Mouse (Mus musculus) heart, postnatal 4 days (tissue): ENCODE measurements around the gene Sh2d1a. TPM values are rescaled to one million over a fixed set of nuclear protein-coding genes. Genes with fewer than 3 reads are reported as not detected.

Experiments used
- DNase-seq: peaks from one replicate; pipeline ENCODE4 v3.0.0; 2021
- total RNA-seq, 2 experiments: library from RNA; stranded (reverse); gene quantifications; 2 replicates each; pipeline ENCODE4 v1.2.3; 2021

Gene Sh2d1a
- under 1 TPM in 1 of 2 experiments, not detected in 1; 0.36 TPM for total RNA-seq

DNA sequence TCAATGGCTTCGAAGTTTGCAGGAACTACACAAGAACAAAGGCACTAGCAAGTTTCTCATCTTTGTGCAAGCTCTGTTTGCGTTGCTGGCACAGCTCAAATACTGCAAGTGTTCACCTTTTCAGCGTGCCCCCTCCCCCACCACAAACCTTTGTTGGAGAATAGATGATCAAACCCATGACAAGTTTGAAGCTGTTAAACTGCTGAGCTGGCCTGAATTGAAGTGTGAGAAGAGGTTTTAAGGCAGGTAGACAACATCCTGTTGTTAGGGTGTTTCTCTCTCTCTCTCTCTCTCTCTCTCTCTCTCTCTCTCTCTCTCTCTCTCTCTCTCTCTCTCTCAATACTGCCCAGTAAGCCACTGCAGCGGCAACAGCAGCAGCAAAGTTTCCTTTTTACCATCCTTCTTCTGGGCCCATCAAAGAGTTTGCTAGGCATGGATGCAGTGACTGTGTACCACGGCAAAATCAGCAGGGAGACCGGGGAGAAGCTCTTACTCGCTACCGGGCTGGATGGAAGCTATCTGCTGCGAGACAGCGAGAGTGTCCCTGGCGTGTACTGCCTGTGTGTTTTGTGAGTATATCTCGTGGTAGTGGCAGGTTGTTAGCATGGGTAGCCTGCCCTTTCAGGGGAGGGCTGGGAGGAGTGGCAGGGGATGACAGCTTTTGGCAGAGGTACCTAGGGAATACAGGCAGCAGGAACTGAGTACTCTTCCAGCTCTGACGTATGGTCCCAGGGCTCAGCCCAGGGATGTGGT is at the start of gene Sh2d1a:
TSS of gene Sh2d1a (plus strand) at position 163 of the 753 bp plus-strand sequence.
- no peak for DNase-seq

DNA sequence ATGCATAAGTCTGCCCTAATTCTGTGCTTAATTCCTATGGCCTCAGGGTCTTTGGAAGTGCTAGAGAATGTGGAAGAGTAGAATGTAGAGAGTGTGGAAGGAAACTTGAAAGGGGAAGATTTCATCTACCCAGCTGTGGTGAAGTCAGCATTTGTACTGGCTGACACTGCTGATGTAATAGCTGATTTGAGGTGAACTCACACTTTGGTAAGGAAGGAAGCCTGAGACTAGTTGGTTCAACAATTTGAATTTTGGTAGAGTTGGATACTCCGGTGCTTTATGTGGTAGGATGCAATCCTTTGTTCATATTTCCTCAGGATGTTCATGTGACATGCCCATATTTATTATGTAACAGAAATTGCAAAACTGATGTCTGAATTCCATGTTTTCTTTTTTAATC is 49.3 kb upstream of the Sh2d1a start:
- DNase-seq: no peak

DNA sequence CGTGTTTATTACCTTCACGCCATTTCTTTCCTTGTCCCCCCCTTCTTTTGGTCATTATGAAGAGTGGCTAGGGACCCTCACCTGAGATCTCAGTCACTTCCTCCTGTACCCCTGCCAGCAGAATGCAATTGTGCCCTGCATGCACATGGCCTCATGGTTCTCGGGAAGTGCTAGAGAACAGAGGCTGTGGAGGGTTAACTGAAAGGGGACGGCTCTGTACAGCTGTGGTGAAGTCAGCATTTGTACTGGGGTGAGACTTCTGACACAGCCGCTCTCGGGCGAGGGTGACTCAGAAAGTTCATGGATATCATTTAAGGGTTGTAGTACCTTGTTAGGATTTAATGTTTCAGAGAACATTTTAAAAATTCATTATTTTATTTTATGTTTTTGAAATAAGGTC is 47.7 kb upstream of the Sh2d1a start:
- no peak for DNase-seq

DNA sequence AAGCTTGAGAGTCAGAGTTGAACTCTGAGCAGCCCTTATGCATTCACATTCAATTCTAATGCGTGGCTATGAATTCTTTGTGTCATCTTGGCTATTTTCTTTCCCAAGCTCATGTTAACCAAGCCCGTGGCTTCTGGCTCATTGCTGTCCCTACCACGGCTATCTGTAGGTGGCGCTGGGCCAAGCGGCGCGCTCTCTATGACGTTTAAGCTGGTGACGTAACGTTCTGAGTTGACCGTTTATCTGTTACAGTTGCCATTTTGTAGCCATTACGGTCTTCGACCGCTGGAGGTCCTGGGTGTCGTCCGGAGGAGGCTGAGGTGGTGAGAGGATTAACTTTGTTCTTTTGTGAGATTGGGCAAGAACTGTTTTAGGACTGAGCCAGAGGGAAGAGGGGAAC is 12.8 kb upstream of the Sh2d1a start, which contains the start of gene Tex13c2:
TSS of gene Tex13c2 (plus strand) at position 246 of the 400 bp plus-strand sequence.
- DNase-seq: no peak

DNA sequence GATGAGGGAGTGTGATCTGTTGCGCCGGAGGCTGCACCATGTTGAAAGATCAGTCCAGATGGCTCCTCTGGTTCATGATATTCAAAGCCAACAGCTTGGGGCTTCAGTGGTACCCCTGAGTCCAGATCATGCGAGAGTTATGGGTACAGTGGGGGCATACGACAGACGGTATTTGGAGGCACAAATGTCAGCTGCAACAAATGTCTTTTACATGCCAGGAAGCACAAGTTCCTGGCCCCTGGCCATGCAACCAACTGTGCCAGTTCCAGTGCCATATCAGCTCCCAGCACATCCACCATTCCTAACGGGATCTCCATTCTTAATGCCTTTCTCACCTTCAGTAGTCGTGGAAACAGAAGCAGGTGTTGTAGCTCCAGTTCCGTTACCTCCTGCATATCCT is 11.9 kb upstream of the Sh2d1a start:
- DNase-seq: no peak

DNA sequence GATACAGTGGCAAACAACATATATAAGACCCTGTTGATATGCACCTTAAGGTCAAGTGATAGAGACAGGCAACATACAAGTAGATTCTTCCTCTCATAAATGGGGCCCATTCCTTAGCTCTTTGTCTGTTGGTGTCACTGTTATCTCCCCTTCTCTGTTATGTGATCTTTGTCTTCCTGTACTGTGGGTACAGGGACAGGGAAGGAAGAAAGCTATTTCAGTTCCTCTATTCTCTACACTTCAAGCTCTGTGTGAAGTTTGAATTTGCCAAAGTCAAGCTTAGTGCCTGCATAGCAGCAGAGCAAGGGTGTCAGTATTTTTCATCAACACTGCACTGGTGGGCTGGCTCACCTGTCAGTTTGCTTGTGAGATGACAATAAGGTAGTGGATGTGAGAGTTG is 1.7 kb upstream of the Sh2d1a start:
- no peak for DNase-seq

DNA sequence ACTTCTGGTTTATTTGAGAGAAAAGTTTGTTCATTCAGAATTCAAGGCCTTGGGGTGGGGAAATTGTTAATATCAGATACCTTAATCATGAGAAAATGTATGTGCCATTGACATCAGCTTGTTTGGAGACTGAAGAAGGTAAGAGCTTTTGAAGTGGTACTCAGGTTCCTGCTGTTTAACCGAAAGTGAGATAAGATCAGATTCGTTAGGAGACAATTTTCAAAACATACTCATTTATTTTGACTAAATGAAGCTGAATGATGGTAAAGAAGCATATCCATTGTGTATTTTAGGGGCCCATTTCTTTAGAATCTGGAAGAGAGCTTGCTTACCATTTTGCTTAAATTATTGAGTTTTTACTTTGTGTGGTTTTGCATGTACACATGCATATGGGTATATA is 8.9 kb downstream of the Sh2d1a start:
- DNase-seq: no peak

DNA sequence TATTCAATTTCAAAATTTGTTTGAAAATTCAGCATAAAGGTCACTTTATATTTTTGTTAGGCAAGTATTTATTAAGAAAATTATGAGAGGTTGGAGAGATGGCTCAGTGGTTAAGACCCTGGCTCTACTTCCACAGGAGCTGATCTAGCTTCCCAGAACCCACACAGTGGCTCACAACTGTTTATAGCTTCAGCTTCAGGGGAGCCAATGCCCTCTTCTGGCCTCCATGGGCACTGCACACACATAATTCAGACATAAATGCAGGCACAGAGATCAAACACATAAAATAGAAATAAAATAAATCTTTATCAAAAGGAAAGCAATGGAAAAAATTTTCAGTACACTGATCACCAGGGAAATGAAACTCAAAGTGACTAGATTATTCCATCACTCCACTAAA is 10.3 kb downstream of the Sh2d1a start:
- no peak for DNase-seq

DNA sequence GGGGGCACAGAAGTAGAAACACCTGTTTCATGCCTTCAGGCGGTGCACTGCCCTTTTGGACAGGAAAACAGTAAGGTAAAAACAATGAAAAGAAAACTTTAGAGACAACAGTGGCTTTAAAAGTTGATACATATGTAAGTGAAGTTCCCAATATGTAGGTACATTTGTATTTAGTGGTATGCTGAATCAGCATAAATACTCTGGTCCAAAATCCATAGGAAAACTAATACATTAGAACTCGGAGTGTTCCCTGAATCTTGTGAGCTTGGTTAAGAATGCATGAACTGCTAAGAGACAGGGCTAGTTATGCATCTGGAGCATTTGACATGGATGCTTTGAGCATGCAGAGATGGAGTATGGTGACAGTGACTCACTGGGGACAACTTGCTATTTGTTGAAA is 20.6 kb downstream of the Sh2d1a start:
- no peak for DNase-seq

DNA sequence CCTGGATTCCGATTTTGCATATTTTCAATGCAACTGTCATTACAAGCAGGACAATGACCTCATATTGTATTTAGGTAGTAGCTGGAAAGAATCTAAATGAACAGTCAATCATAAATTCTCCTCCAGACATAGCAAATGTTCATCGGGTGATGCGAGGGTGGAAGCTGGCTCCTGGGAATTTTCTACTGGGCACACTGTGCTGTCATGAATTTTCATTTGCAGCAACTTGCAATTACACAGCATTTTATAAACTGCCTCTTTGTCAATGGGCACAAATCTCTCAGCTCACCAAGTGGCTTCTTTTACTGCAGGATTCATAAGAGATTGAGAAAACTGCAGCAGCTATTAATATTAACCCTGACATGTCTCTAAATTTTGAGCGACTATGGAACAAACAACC is 28.4 kb downstream of the Sh2d1a start:
- DNase-seq: no peak

DNA sequence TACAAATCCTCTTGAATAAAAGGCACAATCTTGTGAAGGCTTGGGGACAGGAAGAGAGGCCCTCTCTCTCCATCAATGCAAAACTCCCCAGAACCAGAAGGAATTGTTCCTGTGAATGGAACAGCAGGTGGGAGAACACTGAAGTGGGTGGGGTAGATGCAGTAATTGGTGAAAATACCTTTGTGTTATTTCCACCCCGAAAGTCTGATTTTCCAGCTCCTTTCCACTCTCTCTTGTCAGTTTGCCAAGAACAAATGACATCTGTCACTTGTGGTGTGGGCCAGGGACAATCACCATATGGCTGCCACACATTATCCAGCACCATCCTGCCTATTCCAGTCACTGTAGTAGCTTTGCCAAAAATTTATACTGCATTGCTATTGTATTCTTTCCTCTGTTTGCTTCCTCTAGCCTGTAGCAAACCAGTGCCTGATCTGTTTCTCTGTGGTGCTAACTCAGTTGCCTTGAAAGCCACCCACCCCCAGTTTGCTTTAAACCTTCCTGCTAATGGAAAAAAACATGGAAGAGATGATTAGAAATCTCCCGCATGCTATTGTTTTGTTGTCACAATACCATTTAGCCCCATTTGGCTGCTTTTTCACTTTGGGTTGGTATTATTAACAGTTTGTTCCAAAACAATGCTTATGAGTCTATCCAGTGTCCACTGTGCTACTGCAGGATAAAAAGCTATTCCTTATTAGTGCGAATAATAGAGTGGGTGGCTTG is 37.9 kb downstream of the Sh2d1a start:
- DNase-seq: no peak

DNA sequence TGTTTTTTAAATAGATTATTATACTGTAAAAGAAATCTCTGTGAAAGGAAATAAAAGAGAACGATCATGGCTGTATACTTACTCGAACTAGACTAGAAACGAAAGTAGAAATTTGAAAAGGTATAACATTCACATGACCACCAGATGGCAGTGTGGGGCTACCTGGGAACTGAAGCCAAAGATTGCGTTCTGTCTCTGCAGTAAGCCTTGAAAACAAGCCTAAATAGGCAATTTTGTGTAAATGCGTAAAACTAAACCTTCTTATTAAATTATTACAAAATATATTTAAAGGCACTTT is 38.5 kb downstream of the Sh2d1a start:
- peak; percentile 75 for DNase-seq

DNA sequence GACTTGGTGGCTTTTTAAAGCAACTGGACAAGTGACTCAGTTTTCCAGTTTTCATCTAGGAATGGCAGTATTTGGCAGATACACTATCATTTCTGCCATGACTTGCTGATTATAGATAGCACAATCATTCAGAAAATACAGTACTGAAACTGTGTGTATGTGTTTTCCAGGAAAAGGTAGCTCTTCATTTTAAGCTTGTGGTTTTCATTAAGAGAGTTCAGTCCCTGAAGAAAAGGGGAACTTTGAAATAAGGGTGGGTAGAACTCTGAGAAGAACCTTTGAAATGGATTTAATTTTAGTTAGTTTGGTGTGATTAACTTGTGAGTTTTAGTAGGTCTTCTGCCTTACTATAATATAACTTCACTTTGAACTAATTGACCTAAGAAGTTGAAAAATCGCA is 42.8 kb downstream of the Sh2d1a start:
- DNase-seq: no peak

DNA sequence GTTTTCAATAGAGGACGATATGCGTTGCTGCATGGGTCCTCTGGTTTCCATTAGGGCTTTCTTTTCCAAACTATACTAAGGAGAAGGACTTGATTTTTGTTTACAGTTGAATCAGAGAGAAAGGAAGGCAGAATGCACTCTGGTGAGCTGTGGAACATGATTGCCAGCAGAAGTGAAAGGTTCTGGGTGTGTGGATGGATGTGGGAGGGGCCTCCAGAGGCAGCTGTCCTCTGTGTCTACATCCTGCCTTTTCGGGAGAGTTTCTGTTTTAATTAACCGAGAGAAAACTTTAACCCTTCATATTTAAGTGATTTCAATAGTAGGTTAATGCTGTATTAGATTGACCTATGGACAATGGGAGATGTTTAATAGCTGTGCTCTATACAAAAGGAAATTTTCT is 46.3 kb downstream of the Sh2d1a start:
- DNase-seq: no peak

DNA sequence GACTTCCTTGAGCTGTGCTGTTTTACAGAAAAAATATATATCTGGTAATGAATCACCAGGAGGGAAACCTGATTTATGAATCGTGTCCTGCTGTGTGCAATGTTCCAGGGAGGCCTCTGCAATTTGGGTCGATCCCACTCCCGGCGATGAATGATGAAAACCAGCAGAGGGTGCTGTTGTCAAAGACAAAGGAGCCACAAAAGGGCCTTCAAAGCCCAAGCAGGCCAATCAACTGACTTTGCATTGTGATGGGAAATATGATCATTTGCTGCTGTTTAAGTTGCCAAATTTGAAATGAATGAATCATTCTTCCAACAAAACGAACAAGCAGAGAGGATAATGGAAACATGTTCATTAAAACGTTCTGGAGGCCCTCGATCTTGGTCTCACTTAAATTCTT is 55.0 kb downstream of the Sh2d1a start:
- peak; percentile 56 for DNase-seq

DNA sequence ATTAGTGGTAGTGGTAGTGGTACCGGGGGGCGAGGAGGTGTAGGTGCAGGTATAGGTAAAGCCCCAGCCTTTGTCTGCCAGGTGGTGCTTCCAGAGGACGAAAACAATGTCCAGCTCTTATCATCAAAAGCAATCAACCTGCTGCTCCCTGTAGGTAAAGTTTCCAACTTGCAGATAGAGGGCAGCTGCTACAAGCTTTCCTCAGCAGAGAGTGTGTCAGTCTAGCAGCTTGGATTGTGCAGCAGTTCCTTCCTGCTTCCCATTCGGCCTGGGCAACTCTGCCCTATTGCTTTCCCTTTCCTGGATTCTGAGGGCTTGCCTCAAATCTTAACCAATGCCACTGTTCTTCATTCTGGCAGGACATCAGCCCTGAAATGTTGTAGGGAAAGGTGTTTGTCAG is 56.4 kb downstream of the Sh2d1a start:
- DNase-seq: no peak

Other genes with a start within 250 kb of the Sh2d1a start
- not detected for gene Tex13c2, start 12.8 kb upstream of the Sh2d1a start, total RNA-seq